Mouse (Mus musculus): ENCODE data around the gene Rpl38.

GRCm38 (mm10) chr11:114652531-114652930 lies 15.8 kb upstream of the Rpl38 start:
- TF ChIP-seq POLR2A (IDR thresholded peaks at IDR 0.05; ENCODE audit: borderline replicate concordance, extremely low read depth, insufficient read depth, insufficient read length, poor library complexity, severe bottlenecking) (no peak), CTCF (IDR thresholded peaks at IDR 0.05; ENCODE audit: borderline replicate concordance, extremely low read depth, insufficient read depth, insufficient read length) (no peak)

All from brain, embryonic 14.5 days (tissue).